Mouse (Mus musculus) ZHBTc4 (cell line): Measurements from ENCODE around the gene Fuz.

ENCODE experiments used
- DNase-seq: peaks from one replicate; pipeline ENCODE4 v3.0.0-alpha.2; 2011; ENCODE audit warnings: low read depth, low spot score

Gene Fuz

DNA sequence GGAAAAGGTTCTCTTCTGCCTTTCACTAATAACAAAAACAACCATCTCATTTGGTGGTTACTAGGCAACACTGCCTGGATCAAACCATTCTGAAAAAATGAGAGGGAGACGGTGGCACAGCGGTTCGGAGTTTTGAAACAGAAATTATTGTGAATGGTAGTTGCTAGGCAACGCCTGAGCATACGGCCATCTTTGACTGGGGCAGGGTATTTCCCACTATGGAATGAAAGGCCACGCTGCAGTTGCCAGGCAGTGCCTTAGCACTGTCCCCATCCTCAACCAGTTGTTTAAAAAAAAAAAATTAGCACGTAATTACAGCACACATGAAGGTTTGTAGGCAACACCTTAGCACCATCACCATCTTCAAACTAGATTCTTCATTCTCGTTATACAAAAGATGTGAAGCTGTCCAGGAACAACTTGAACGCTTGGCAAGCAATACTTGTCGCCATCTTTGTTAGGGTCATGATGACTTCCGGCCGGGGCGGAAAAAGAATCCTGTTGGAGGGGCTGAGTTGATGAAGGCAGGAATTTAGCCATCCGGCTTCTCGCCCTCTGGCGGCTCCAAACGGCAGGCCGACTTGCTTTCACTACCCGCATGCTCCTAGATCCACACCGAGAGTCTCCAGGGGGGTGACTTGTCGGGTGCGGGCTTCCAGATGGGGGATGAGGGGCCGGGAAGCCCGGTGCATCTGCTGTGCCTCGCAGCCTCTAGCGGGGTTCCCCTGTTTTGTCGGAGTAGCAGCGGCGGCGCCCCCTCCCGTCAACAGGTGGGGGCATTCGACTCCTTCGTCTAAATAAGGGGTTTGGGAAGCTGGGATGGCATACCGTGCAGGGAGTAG, at the start of gene Fuz:
Fuz (plus strand) TSS at position 487 of the 842 bp plus-strand sequence.
- peak; percentile 98 for DNase-seq

DNA sequence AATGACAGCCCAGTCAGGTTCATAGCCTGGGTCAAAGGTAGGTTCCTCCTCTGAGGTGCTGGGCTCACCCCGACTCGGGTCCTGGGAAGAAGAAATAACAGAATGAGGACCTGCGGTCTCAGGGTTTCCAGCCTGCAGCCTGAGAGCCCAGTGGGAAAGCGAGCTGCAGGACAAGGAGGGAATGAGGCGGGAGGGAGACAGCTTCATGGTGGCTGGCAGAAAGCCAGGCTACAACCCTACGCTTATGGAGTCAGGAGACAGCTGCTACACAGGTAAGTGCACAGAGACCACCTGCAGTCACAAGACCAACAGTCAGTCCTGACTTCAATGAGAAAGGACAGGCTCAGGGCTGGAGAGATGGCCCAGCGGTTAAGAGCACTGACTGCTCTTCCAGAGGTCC, 49.1 kb upstream of the Fuz start:
- DNase-seq = no peak

DNA sequence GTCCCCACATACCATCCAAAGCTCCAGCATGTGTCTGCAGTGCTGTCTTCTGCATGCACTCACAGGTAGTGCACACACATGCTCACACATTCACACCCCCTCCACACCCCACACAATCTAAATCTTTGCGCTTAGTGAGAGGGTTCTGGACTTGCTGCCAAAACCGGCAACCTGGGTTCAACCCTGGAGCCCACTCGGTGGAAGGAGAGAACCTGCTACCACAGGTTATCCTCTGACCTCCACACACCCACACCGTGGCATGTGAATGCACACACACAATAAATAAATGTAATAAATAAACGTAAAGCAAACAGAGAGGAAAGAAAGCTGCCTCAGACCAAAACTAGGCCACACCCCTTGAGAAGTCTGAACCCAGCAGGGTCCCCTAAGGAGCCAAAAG, 48.1 kb upstream of the Fuz start:
- no peak for DNase-seq

DNA sequence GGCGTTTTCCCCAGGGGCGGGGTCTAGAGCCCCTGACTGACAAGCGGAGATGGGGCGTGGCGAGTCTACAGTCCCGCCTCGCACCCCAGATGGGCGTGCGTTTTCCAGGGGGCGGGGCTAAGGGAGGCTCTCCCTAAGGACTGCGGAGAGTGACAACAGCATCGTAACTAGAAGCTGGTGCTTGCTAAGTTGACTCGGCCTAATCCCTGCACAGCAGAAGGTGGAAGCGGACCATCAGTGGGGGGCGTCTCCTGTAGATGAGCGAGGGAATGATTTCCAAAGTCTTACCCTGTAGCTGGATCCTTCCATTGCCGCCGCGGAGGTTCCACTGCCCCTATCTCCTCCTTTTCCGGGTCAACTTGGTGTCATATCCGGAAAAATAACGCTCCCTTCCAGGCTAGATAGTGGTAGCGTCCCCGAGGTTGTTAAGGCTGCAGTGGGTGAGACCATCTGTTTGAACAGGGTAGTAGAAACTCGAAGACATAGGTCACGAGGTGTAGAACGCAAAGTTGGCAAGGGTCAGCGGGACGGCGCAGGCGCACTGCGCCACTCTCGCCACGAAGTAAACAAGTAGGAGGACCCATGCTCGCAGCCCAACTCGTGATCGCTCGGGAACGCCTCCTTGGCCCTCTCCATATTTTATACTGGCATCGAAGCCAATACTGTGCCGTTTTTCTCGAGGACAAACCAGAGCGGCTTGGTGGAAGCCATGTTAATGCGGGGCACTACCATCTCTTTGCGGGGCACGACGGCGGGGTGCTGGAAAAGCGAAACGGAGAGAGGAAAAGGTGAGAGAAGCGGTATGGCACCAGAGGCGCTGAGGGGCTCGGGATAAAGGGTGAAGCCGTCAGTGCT, 47.1 kb upstream of the Fuz start, which contains the start of the genes Akt1s1 and Tbc1d17:
Akt1s1 (plus strand) TSS at position 431 of the 855 bp plus-strand sequence.
Tbc1d17 (minus strand) TSS at position 519 of the 855 bp plus-strand sequence.
- DNase-seq = peak; percentile 100

DNA sequence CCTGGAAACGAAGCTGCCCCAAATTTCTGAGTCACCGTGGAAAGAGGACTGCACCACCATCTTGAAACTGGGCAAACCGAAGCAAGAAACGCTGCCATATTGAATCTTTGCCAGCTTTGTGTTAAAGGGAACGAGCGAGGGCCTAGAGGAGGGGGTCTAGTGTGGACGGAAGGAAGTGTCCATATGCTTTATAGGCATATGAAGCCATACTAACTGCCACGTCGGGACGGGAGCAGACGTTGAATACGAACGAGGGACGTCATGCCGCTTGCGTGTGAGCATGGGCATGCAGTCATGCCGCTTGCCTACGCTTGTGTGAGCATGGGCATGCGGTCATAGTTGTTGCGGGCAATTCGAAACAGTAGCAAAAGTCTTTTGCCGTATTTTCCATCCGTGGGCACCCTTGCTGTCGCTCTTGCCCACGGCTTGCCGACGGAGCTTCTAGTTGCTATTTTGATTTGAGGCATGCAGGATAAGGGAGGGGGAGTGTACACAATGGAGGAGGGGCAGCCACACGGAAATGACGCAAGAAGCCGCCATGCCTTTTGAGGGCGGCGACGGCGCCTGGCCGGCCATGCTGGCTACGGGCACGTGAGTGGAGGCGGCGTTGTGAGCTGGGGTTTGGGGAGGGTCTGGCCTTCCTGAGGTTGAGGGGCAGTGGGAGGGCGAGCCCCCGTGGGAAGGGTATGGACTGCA, 46.3 kb upstream of the Fuz start:
- DNase-seq = peak; percentile 96

DNA sequence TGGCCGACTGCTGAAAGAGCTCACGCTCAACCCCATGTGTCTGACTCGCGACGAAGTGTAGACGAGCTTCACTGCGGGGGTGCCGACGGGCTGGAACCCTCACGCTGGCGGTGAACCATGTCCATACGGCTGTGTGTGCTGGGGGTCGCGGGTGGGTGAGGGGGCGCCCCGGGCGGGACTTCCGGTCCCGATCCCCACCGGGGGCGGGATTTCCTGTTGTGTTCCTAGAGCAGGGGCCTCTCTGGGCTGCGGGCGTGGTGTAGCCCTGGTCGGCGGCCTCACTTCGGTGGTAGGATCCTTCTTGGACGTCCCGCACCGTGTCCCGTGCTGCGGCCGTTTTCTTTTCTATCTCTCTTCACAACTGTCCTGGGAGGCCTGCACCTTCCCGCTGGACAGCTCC, 45.7 kb upstream of the Fuz start:
- DNase-seq = peak; percentile 83

DNA sequence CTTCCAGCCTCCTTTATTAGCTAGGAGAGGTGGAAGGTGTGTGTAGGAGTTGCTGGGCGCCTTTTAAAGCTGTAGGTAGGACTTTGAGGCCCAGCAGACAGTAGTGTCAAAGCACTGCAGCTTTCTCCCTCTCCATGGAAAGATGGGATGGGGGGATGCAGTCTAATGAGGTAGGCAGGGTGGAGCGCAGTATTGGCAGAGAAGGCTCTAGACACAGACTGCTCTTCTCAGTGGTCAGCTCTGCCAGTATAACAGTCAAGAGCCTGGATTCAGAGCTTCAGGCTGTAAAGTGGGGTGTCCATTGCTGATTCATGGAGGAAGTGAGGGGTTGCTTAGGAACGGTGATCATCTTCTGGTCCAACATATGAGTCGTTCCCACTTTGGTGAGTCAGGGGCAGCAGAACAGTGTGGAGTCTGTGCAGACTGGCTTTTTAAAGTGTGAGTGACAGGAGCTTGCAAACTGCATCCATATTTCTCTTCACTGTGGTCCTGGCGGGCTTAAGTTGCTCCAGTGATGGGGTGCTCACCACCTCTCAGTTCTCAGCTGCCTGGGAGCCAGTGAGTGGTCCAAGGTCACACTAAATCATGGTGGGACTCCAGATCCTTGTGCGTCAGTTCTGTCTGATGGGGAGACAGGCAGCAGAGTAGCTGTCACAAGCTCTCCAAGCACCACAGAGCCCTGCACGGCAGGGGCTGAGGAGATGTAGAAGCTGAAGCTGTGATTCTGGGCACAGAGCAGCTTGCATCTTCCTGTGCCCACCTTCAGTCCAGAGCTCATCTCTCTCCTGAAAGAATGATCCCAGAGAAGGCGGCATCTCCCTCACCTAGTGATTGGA, 44.9 kb upstream of the Fuz start:
- no peak for DNase-seq

DNA sequence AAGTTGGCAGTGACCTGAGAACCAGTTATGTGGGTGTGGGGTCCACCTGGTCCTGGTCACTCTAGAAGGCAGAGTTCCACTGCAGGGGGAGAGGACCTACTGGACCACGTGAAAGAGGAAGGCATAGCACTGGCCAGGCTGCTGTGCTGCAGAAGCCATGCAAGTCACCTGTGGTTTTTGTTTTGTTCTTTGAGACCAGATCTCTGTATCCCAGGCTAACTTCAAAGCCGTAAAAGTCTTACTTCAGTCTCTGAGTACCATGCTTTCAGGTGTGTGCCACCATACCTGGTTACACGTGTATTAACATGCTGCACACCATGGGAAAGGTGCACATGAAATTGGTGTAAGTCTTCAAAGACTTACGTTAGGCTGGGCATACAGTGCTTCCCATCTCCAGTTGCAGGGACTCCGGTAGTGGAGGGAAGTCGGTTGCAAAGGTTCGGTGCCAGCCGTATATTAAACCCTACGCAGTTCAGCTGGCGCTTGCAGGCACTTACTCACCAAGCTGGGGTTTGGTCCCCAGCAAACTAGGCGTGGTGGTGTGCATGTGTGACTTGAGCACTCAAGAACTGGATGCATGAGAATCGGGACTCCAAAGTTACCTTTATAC, 44.1 kb upstream of the Fuz start:
- DNase-seq = no peak

DNA sequence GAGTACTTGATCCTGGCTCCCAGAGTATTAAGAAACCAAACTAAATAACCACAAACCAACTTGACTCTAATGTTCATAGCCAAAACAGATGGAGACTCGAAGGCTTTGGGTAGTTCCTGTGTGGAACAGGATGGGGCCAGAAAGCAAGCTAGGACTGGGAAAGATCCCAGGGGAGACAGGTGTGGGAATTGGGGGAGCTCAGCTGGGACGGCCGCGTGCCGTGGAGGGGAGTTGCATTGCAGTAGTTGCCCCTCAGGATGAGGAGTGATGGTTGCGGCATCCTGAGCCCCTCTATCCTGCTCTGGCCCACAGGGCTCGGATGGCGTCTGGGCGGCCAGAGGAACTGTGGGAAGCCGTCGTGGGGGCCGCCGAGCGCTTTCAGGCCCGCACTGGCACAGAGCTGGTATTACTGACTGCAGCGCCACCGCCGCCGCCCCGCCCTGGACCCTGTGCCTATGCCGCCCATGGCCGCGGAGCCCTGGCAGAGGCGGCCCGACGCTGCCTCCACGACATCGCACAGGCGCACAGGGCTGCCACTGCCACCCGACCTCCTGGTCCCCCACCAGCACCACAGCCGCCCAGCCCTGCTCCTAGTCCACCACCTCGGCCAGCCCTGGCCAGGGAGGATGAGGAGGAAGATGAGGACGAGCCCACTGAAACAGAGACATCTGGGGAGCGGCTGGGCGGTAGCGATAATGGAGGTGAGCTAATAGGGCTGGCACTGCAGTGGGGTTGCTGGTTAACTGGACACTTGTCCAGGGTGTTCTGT, 43.4 kb upstream of the Fuz start:
- no peak for DNase-seq

DNA sequence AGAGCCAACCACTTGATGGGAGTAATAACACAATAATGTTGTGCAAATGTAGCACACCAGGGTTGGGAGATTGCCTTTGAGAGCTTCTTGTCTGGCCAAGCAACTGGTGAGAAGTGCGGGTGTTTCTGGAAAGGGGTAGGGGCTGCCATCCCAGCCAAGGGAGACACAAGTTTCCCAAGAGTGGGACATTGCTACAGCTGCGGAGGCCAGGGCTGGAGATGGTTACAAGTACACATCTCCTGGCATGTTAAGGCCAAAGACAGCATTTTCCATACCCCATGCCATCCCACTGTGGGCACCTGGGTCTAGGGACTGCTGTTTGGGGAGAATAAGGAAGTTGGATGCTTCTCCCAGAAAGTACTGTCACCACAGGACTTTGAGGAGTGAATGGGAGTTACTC, 42.8 kb upstream of the Fuz start:
- no peak for DNase-seq

DNA sequence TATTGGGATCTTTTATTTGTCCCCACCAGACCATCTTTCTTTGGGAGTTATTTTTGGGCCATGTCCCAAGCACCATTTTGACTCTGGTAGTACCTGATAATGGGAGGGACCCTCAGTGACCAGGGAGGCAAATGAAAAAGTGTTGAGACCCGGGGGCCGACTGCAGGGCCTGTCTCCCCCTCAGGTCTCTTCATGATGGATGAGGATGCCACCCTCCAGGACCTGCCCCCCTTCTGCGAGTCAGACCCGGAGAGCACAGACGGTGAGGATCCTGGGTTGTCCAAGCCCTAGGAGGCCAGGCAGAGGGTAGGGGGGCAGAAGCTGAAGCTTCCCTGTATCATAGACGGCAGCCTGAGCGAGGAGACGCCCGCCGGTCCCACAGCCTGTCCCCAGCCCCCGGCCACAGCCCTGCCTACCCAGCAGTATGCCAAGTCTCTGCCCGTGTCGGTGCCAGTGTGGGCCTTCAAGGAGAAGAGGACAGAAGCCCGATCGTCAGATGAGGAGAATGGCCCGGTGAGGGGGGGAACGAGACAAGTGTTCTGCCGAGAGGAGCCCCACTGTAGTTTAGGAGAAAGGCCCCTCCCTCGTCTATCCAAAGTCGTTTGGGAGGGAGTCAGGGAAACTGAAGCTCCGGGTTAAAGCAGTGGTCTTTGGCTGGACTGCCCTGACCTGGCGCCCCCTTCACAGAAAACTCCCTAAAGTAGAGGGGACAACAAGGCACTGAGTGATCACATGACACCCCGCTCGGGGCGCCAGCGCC, 42.1 kb upstream of the Fuz start:
- DNase-seq = no peak

DNA sequence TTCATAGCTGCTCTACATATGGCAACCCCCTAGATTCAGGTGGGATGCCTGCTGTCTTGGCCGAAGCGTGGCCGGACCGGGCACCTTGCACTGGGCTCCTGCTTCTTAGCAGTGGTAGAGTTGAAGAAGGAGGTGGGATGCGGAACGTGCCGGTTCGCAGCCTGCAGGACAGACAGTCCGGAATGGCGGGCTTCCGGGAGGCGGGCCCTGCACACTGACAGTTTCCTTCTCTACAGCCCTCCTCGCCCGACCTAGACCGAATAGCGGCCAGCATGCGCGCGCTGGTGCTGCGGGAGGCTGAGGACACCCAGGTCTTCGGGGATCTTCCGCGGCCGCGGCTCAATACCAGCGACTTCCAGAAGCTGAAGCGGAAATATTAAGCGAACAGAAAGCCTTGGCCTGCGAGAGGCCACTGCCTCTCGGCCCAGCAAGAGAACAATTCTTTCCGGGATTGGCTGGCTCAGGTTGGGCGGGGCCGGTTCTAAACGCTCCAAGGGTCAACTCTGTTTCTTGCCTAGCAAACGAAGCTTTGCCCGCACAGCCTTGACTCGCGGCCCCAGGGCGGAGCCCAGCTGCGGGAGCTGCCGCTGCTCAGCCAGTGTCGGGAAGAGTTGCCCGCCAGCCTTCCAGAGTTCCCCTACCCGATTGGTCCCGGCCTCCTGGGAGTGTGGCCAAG, 41.4 kb upstream of the Fuz start:
- peak; percentile 94 for DNase-seq

DNA sequence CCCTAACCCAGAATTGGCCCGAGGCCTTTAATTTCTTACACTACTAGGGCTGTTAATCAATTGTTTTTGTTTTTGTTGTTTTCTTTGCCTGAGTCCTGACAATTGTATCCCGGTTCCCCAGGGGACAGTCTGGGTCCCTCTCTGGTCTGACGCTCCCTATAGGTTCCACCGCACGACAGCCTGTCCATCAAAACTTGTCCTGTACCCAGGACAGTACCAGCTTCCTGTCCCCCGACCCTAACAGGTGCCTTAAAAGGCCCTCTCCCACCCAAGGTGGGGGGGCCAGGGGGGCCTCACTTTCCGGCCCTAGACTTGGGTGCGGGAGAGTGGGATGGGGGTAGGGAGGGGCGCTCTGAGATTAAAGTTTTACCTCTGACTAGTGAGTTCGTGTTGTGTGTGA, 40.8 kb upstream of the Fuz start:
- no peak for DNase-seq

DNA sequence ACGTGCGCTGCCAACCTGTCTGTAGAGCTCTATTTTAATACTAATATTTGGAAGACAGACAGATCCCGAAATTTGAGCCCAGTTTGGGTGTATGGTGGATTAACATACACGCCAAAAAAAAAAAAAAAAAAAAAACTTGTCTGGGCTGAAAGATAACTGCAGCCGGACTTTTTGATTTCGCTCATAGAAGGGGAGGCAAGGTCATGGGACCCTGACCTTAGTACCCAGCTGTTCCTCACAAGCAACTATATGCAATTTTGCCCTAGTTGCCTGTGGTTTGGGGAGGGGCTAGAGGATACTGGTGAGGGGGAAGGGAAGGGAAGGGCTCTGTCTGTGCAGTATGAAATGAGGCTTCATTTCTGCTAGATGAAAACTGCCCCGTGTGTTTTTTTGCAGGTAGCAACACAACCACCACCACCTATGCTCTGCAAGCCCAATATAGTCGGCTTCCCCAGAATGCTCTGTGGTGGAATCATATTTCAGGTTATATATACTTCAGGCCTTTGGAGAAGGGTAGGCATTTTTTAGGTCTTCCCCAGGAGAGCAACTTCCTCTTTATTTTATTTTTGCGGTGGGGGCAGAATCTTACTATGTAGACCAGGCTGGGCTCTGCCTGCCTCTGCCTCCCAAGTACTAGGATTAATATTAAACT, 39.5 kb upstream of the Fuz start:
- DNase-seq = no peak

DNA sequence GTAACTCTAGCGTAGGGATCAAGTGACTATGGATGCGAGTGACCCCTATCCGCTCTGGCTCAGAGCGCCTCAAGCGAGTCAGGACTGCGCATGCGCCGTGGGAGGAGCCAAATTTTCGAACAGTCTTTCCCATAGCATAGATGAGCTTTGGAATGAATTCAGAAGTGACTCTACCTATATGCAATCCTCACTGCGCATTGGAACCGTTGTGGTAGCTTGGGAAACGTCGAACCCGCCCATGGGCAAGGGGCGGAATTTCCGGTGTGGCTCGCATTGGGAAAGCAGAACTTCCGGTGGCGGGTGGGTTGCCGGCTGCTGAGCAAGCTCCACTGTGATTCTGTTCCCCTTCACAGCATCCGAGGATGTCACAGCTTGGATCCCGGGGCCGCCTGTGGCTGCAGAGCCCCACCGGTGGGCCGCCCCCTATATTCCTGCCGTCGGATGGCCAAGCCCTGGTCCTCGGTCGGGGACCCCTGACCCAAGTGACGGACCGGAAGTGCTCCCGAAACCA, 38.8 kb upstream of the Fuz start, which contains the start of gene Pnkp:
Pnkp (plus strand) TSS at position 98 of the 511 bp plus-strand sequence.
- peak; percentile 96 for DNase-seq

DNA sequence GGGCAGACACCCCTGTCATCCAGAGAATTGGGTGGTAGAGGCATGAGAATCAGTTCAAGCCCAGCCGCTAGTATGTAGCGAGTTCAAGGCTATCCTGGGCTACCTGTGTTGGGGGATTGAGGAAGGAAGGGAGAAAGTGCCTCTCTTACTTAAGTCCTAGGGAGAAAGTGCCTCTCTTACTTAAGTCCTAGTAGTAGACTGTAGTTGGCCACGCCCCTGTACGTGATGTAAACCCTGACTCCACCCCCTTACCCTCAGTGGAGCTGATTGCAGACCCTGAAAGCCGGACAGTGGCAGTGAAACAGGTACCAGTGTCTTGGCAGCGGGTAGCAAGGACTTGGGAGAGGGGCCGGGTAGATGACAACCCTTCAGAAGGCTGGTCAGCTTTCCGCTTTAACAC, 38.0 kb upstream of the Fuz start:
- DNase-seq = peak; percentile 77

DNA sequence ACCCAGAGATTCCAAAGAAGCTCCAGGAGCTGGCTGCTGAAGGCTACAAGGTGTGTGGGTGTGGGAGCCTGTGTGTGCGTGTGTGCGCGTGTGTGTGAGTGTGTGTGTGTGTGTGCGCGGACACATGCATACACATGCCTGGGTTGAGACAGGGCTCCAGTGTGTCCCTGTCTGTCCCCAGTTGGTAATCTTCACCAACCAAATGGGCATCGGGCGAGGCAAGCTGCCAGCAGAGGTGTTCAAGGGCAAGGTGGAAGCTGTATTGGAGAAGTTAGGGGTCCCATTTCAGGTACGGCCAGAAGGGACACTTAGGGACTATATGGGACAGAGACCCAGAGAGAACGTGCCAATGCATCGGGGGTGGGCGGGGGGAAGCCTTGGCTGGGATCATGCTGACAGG, 36.0 kb upstream of the Fuz start:
- no peak for DNase-seq
